Mouse (Mus musculus) heart, embryonic 15.5 days (tissue): Measurements from ENCODE around the gene Syt12. TPM values are rescaled to one million over a fixed set of nuclear protein-coding genes. Genes with fewer than 3 reads are reported as not detected.

Experiments used
- ATAC-seq: fragments of 200-750 bp; cut with Nextera tagmentation; replicated peaks from 2 replicates; pipeline ENCODE4 v1.8.0; 2017; ENCODE audit warnings: low read depth, moderate TSS enrichment; ENCODE audit not compliant: insufficient number of reproducible peaks, insufficient read depth, low FRiP score
- H3K27ac ChIP-seq: fragments of 300-500 bp; sonication (generic); 2 replicates; pipeline ENCODE4 v1.5.1; 2015; ENCODE audit warnings: mild to moderate bottlenecking, inconsistent platforms
- H3K27me3 ChIP-seq: fragments of 300-500 bp; sonication (generic); 2 replicates; pipeline ENCODE4 v1.6.1; 2015; ENCODE audit warnings: inconsistent platforms
- H3K36me3 ChIP-seq: fragments of 300-500 bp; sonication (generic); 2 replicates; pipeline ENCODE4 v1.6.1; 2015; ENCODE audit warnings: mild to moderate bottlenecking, inconsistent platforms
- H3K4me1 ChIP-seq: fragments of 300-500 bp; sonication (generic); replicated peaks from 2 replicates; pipeline ENCODE4 v1.6.1; 2015; ENCODE audit warnings: inconsistent platforms
- H3K4me2 ChIP-seq: fragments of 300-500 bp; sonication (generic); 2 replicates; pipeline ENCODE4 v1.6.1; 2015; ENCODE audit warnings: inconsistent platforms, mild to moderate bottlenecking, moderate library complexity
- H3K4me3 ChIP-seq: fragments of 300-500 bp; sonication (generic); 2 replicates; pipeline ENCODE4 v1.5.1; 2015; ENCODE audit warnings: mild to moderate bottlenecking, inconsistent platforms
- H3K9ac ChIP-seq: fragments of 300-500 bp; sonication (generic); 2 replicates; pipeline ENCODE4 v1.6.1; 2015; ENCODE audit warnings: mild to moderate bottlenecking, inconsistent platforms
- H3K9me3 ChIP-seq: fragments of 300-500 bp; sonication (generic); replicated peaks from 2 replicates; pipeline ENCODE4 v1.6.1; 2016; ENCODE audit warnings: inconsistent platforms
- WGBS: fragments of 180-500 bp; shearing (Covaris S2); methylation state at CpG from one replicate; pipeline ENCODE4 v1.1.7; 2015; ENCODE audit warnings: mixed read lengths; 5-methylcytosine and 5-hydroxymethylcytosine counted together
- polyA plus RNA-seq: library from polyadenylated mRNA; unstranded; fragments of >200 nt; fragmentation: Nextera tagmentation; extraction: Ambion mirVana; gene quantifications from 2 replicates; pipeline ENCODE4 v1.2.1, GENCODE M21; 2015

The Syt12 gene
- polyA plus RNA-seq, 1 experiment from 2014 or later: 0.68 TPM

DNA sequence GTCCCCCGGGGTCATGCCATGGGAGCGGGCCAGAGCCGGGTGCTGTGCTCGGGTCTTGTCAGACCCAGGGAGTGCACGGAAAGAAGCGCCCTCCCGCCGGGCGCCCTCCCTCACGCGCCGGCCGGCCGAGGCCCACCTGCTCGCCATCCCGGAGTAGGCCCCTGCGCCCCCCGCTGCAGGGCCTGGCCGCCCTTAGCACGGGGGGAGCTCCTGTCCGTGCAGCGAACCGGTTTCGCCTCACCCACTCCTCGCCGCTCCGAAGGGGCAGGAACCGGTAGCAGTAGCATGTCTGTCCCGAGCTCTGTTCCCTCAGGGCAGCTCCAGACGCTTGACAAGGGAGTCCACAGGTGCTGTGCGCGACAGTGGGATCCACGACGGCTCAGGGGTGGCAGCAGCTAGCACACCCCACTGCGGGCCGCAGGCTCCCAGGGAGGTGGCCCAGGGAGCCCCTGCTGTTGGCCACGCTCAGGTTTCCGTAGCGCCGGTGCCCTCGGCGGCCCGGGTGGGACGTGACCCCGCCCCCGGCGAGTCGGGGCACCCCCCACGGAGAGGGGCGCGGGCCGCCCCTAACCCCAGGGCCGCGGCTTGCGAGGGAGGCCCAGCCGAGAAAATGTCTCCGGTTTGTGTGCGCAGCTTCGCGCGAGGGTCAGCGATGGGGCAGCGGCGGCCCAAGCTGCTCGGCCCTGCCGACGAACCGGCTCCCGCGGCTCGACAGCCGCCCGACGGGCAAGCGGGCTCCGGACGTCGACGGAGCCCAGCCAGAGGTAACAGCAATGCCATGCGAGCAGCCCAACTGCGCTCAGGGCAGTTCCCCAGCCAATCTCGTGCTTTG is 79.2 kb downstream of the Syt12 start, which contains the start of gene Kdm2a:
Gene Kdm2a, minus strand, starts transcription at position 488 of the 832 bp plus-strand sequence.
- H3K4me2 ChIP-seq: peak within 1 kb of the TSS; percentile 90
- 2% methylated on average over 80 of the region's 82 CpGs for WGBS
- peak within 1 kb of the TSS; percentile 84 for H3K4me3 ChIP-seq
- H3K27ac ChIP-seq: peak within 1 kb of the TSS; percentile 87
- ATAC-seq: peak; percentile 41
- H3K4me1 ChIP-seq: peaks cover 20% of the 10 kb centered on the region
- no peaks in the 10 kb centered on the region for H3K9me3 ChIP-seq
- no peaks in the 10 kb centered on the region for H3K27me3 ChIP-seq
- H3K9ac ChIP-seq: peak within 1 kb of the TSS; percentile 71
- H3K36me3 ChIP-seq: no peaks in the 10 kb centered on the region

DNA sequence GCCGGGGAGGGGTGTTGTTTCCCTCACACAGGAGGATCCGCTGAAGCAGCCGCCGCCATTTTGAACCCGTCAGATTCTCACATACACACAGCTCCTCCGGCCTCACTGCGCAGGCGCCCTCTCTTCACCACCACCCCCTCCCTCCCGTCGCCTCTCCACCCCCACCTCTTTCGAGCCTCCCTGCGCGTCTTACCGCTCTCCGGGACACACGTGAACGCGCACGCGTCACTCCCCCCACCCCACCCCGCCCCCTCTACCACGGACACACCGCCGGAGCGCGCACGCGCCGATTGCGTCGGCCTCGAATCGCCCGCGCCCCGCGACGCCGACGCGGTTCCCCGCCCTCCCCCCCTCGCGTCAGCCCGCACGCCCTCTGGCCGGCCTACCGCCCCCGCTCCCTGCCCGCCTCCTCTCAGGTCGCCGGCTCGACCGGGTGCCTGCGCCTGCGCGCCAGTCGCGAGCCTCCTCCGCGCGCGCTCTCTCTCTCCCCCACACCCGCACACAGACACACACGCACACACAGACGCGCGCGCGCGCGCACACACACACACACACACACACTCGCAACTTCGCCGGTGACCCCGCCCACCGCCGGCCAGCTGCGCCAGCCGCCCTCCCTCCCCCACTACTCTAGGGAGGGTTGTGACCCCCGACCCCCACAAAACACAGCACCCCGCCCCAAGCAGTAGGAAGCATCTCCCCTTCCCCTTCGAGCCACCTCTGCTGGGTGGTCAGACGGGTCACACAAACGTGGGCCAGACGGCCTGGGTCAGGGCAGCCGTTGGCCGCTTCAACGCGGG is 80.0 kb downstream of the Syt12 start:
- Histone ChIP-seq H3K27me3 (no peaks in the 10 kb centered on the region), H3K27ac (peak overlapping the region; percentile 97), H3K9me3 (no peaks in the 10 kb centered on the region), H3K9ac (peak overlapping the region; percentile 96), H3K4me1 (peaks cover 25% of the 10 kb centered on the region), H3K4me2 (peak overlapping the region; percentile 90), H3K36me3 (no peaks in the 10 kb centered on the region), H3K4me3 (peak overlapping the region; percentile 84)
- ATAC-seq: peak; percentile 92
- WGBS: under 1% methylated on average over 60 of the region's 90 CpGs

DNA sequence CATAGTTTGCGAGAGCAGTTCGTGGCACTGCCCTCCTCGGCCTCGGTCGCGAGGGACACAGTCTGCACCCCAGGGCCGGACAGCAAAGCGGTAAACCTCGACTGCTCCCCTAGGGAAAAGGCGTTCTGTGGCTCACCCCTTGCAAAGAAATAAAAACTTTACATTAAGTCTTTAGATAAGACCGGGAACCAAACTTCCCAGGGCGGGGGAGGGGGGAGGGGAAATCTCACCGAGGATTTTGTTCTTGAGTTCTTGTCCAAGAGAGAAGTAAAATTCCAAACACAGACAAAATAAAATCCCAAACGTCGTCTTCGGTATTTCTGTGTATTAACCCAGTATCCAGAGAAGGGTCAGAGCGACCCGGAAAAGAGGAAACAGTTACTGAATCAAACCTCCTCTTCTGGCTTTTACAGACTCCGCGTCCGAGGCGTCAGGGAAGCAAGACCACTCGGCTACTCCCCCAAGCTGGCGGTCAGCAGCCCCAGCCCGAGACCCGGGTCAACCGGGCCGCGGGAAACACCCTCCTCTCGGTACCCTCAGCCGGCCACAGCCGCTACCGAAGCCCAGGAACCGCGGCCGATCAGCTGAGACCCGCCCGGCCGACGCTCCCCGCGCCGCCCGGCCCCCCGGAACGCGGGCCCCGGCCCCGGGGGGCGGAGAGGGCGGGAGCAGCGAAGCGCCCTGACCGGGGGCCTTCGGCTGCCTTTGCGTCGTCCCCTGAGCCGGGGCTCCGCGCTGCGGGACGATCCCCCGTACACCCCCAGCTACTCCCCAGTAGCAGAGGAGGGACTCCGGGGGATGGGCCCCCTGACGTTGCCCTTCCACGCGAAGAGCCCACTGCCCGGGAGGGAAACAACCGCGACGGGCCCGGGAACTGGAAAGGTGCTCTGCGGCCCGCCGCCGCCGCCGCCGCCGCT is 80.9 kb downstream of the Syt12 start:
- Histone ChIP-seq H3K9me3 (no peaks in the 10 kb centered on the region), H3K27ac (peak overlapping the region; percentile 97), H3K9ac (peak overlapping the region; percentile 96), H3K4me2 (peak overlapping the region; percentile 69), H3K36me3 (peaks cover 4% of the 10 kb centered on the region; the same call in 1 of the 2 replicates), H3K4me3 (peak overlapping the region; percentile 84), H3K4me1 (peaks cover 27% of the 10 kb centered on the region), H3K27me3 (no peaks in the 10 kb centered on the region)
- ATAC-seq: peak; percentile 18
- WGBS: under 1% methylated on average over 78 of the region's 80 CpGs

Other genes starting within 250 kb of the Syt12 start
- gene Pold4, start 245.5 kb downstream of the Syt12 start, polyA plus RNA-seq: 17.1 and 24.1 TPM in 2 replicates
- 6.0 and 10.7 TPM in 2 replicates for gene Ssh3, start 208.3 kb downstream of the Syt12 start, polyA plus RNA-seq
- 1.1 and 2.7 TPM in 2 replicates for gene Ankrd13d, start 194.3 kb downstream of the Syt12 start, polyA plus RNA-seq
- 9.8 and 18.2 TPM in 2 replicates for gene Grk2, start 171.2 kb downstream of the Syt12 start, polyA plus RNA-seq
- 29.5 and 37.2 TPM in 2 replicates for gene Kdm2a, start 79.2 kb downstream of the Syt12 start, polyA plus RNA-seq
- 22.6 and 28.1 TPM in 2 replicates for gene Rhod, start 38.0 kb downstream of the Syt12 start, polyA plus RNA-seq
- not detected in 2 replicates for gene 2010003K11Rik, start 21.1 kb upstream of the Syt12 start, polyA plus RNA-seq
- 10.5 and 16.8 TPM in 2 replicates for gene Pcx, start 33.0 kb upstream of the Syt12 start, polyA plus RNA-seq
- gene Lrfn4, start 138.2 kb upstream of the Syt12 start, polyA plus RNA-seq: 3.2 and 4.0 TPM in 2 replicates
- 34.5 and 41.4 TPM in 2 replicates for gene Rce1, start 148.2 kb upstream of the Syt12 start, polyA plus RNA-seq
- gene Gm960, start 221.2 kb upstream of the Syt12 start, polyA plus RNA-seq: 0.48 and 0.52 TPM in 2 replicates
- gene Sptbn2, start 233.7 kb upstream of the Syt12 start, polyA plus RNA-seq: 0.18 and 0.56 TPM in 2 replicates